Mouse (Mus musculus) heart, adult 2 months (tissue): ENCODE measurements around the gene Spdya. TPM values are rescaled to one million over a fixed set of nuclear protein-coding genes. Genes with fewer than 3 reads are reported as not detected.

ENCODE experiments used
- DNase-seq, 2 experiments: peaks; one replicate each; pipeline ENCODE4 v3.0.0; 2021
- H3K27ac ChIP-seq: fragments of 200-600 bp; 2 replicates; pipeline ENCODE4 v1.8.1; 2022
- H3K27me3 ChIP-seq: fragments of 200-500 bp; 2 replicates; pipeline ENCODE4 v1.6.1; 2012; ENCODE audit warnings: mild to moderate bottlenecking, low read length, inconsistent platforms, mixed read lengths; ENCODE audit not compliant: control insufficient read depth, insufficient read depth
- H3K36me3 ChIP-seq: fragments of 200-500 bp; 2 replicates; pipeline ENCODE4 v1.6.1; 2012; ENCODE audit warnings: low read length, inconsistent platforms; ENCODE audit not compliant: control insufficient read depth, insufficient read depth
- H3K4me1 ChIP-seq: fragments of 200-500 bp; 2 replicates; pipeline ENCODE4 v1.6.1; 2011; ENCODE audit warnings: low read length; ENCODE audit not compliant: control insufficient read depth, insufficient read depth
- H3K4me3 ChIP-seq: fragments of 200-600 bp; 2 replicates; pipeline ENCODE4 v1.8.1; 2022
- H3K79me2 ChIP-seq: fragments of 200-500 bp; replicated peaks from 2 replicates; pipeline ENCODE4 v1.6.1; 2012; ENCODE audit warnings: mild to moderate bottlenecking, inconsistent platforms, low read length, moderate library complexity, mixed read lengths; ENCODE audit not compliant: control insufficient read depth, insufficient read depth
- H3K9ac ChIP-seq: fragments of 200-500 bp; 2 replicates; pipeline ENCODE4 v1.6.1; 2012; ENCODE audit warnings: low read depth, mild to moderate bottlenecking, control low read depth, inconsistent platforms, low read length, mixed read lengths
- CTCF ChIP-seq: fragments of 200-600 bp; IDR thresholded peaks from 2 replicates; pipeline ENCODE4 v1.8.1; 2022; ENCODE audit warnings: antibody characterized with exemption, mild to moderate bottlenecking, moderate library complexity
- EP300 ChIP-seq: fragments of 200-500 bp; IDR thresholded peaks from 2 replicates; pipeline ENCODE4 v1.6.1; 2011; ENCODE audit warnings: low read depth, low read length, control low read depth; ENCODE audit not compliant: insufficient read depth
- POLR2A ChIP-seq: fragments of 200-500 bp; IDR thresholded peaks from 2 replicates; pipeline ENCODE4 v1.6.1; 2011; ENCODE audit warnings: mild to moderate bottlenecking, low read depth, low read length, control low read depth; ENCODE audit not compliant: insufficient read depth
- WGBS: fragments of 180-500 bp; shearing (Covaris S2); methylation state at CpG from one replicate; pipeline ENCODE4 v1.1.7; 2018; 5-methylcytosine and 5-hydroxymethylcytosine counted together
- intact Hi-C: fragments of 180-260 bp; cut with DNase I; formaldehyde crosslinking; loops from one replicate; pipeline ENCODE4 v1.15.1; 2025
- polyA plus RNA-seq: library from polyadenylated mRNA; depleted of rRNA; stranded (reverse); fragments of >200 nt; gene quantifications from 2 replicates; pipeline ENCODE4 v1.2.3, GENCODE M21; 2012
- total RNA-seq, 2 experiments: library from RNA; stranded (reverse); gene quantifications; 2 replicates each; pipeline ENCODE4 v1.2.3; 2021

Spdya gene
- total and polyA plus RNA-seq, 3 experiments: 0.37 TPM; not detected in 2

GRCm38 (mm10) chr17:71537164-71537563 is 14.7 kb upstream of the Spdya start:
- DNase-seq: no peak
- H3K9ac ChIP-seq: no peak overlapping the region
- WGBS: 78% methylated on average over 3 of the region's 3 CpGs
- H3K27me3 ChIP-seq: no peaks in the 10 kb centered on the region
- H3K79me2 ChIP-seq: no peaks in the 10 kb centered on the region
- H3K36me3 ChIP-seq: no peaks in the 10 kb centered on the region
- no peak for TF ChIP-seq POLR2A
- no peak for TF ChIP-seq CTCF
- TF ChIP-seq EP300: no peak
- intact Hi-C loops: no loop called here
- no peak overlapping the region for H3K27ac ChIP-seq
- no peaks in the 10 kb centered on the region for H3K4me1 ChIP-seq
- H3K4me3 ChIP-seq: no peak overlapping the region

DNA sequence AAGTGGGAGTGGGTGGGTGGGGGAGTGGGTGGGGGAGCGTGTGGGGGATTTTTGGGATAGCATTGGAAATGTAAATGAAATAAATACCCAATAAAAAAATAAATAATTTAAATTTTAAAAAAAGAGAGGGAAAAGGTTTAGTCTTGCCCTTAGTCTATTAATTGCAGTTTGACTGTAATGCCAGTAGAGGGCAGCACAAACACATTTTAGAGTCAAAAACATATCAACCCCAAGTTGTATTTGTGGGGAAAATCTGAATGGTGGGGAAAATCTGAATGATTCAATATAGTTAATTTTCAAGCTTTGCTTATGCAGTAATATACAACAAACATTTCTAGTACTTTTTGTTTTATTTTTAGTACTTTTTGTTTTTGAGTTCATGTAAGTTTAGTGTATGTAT is 3.3 kb upstream of the Spdya start:
- Histone ChIP-seq H3K27ac (no peak overlapping the region), H3K4me1 (peaks cover 2% of the 10 kb centered on the region), H3K27me3 (peaks cover 2% of the 10 kb centered on the region; the same call in 1 of the 2 replicates), H3K36me3 (no peaks in the 10 kb centered on the region), H3K79me2 (no peaks in the 10 kb centered on the region), H3K4me3 (no peak overlapping the region), H3K9ac (no peak overlapping the region)
- intact Hi-C loops: no loop called here
- no peak for DNase-seq
- TF ChIP-seq EP300 (no peak), CTCF (peak; percentile 77), POLR2A (no peak)
- WGBS: 0% methylated on average over 1 of the region's 1 CpGs

- H3K9ac ChIP-seq: peak overlapping the region; percentile 78
- H3K4me1 ChIP-seq: peaks cover 2% of the 10 kb centered on the region
- H3K36me3 ChIP-seq: no peaks in the 10 kb centered on the region
- intact Hi-C loops: loop anchor here (5.0 kb wide), 1 partner anchor 66 kb away; the partner anchor contains the start of gene Wdr43
- no peaks in the 10 kb centered on the region for H3K79me2 ChIP-seq
- TF ChIP-seq CTCF: no peak
- H3K4me3 ChIP-seq: peak overlapping the region; percentile 58
- DNase-seq: no peak
- 9% methylated on average over 6 of the region's 6 CpGs for WGBS
- H3K27me3 ChIP-seq: peaks cover 2% of the 10 kb centered on the region; the same call in 1 of the 2 replicates
- no peak overlapping the region for H3K27ac ChIP-seq
Observed at GRCm38 (mm10) chr17:71551350-71551749, 511 bp upstream of the Spdya start.

DNA sequence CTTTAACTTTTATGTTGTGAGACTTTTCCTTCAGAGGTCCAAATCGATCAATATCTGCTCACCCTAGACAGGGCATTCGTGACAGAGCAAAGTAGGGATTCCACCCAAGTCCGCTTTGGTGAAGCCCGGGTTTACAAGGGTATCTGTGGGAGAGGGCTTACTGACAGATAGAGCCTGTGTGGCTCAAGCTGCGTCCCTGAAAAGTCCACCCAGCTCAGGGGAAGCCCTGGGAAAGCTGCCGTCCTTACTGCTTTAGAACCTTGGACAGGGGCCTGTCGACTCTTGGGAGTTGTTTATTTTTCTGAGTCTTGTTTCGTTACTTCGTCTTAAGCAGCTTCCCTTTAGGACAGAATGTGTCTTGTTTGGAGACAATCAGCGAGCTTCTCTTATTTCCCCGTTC is 1.0 kb downstream of the Spdya start:
- peak in 1 of 2 experiments; percentile 25 for DNase-seq
- H3K9ac ChIP-seq: no peak overlapping the region
- TF ChIP-seq POLR2A (no peak), EP300 (no peak), CTCF (no peak)

GRCm38 (mm10) chr17:71561631-71562030 is 9.8 kb downstream of the Spdya start:
- H3K36me3 ChIP-seq: no peaks in the 10 kb centered on the region
- no peaks in the 10 kb centered on the region for H3K4me1 ChIP-seq
- H3K79me2 ChIP-seq: no peaks in the 10 kb centered on the region
- no peak overlapping the region for H3K27ac ChIP-seq
- DNase-seq: no peak
- H3K4me3 ChIP-seq: no peak overlapping the region
- intact Hi-C loops: loop anchor here (2.0 to 5.0 kb wide), 2 partner anchors 313 to 1221 kb away; no protein-coding TSS in a partner anchor
- H3K27me3 ChIP-seq: no peaks in the 10 kb centered on the region
- no peak overlapping the region for H3K9ac ChIP-seq
- TF ChIP-seq CTCF: peak; percentile 86
- TF ChIP-seq POLR2A: no peak
- no peak for TF ChIP-seq EP300

More for the DNA sequence above, 1.0 kb downstream of the Spdya start:
- Histone ChIP-seq H3K4me1 (peaks cover 2% of the 10 kb centered on the region), H3K27ac (no peak overlapping the region), H3K79me2 (no peaks in the 10 kb centered on the region), H3K27me3 (peaks cover 2% of the 10 kb centered on the region; the same call in 1 of the 2 replicates), H3K4me3 (no peak overlapping the region; the same call in 1 of the 2 replicates), H3K36me3 (no peaks in the 10 kb centered on the region)
- WGBS: 15% methylated on average over 11 of the region's 11 CpGs
- intact Hi-C loops: loop anchor here (2.0 to 5.0 kb wide), 2 partner anchors 26 to 64 kb away; partner anchors contain the start of genes Ndc80 and Wdr43

DNA sequence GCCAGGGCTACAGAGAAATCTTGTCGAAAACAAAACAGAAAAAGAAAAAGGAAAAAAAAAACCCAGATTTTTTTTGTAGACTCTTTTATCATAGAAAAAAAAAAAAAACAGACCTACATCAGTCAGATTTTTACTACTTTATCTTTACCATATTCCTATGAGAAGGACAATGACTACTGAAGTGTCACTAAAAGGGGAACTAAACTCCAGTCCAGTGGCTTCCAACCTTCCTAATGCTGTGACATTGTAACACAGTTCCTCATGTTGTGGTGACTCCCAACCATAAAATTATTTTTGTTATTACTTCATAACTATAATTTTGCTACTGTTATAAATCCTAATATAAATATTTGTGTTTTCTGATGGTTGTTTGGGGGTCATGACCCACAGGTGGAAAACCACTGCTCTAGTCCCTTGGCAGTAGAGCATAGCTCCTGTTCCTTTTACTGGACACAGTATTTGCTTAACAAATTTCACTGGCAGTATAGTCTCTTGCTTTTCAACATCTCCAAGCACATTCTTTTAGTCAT is 27.4 kb downstream of the Spdya start:
- intact Hi-C loops: no loop called here
- no peak for TF ChIP-seq POLR2A
- no peak for TF ChIP-seq CTCF
- no peak for TF ChIP-seq EP300
- Histone ChIP-seq H3K27ac (no peak overlapping the region), H3K36me3 (no peaks in the 10 kb centered on the region), H3K4me3 (no peak overlapping the region), H3K27me3 (no peaks in the 10 kb centered on the region), H3K4me1 (no peaks in the 10 kb centered on the region), H3K79me2 (no peaks in the 10 kb centered on the region), H3K9ac (no peak overlapping the region)
- no peak for DNase-seq
- 69% methylated on average over 1 of the region's 1 CpGs for WGBS
